Mouse (Mus musculus): ENCODE results near the gene Vldlr. TPM values are rescaled to one million over a fixed set of nuclear protein-coding genes. Genes with fewer than 3 reads are reported as not detected.

The Vldlr gene
- 8.5 and 9.5 TPM in 2 replicates for polyA plus RNA-seq (2015; fragmentation: Nextera tagmentation; extraction: Ambion mirVana)

- no peak for ATAC-seq (ENCODE audit: low FRiP score, low read depth)
- H3K27ac ChIP-seq: no peak within 1 kb of the TSS
- H3K36me3 ChIP-seq: no peaks in the 10 kb centered on the region
- peak within 1 kb of the TSS; percentile 66 for H3K4me3 ChIP-seq
- H3K27me3 ChIP-seq: peaks cover 35% of the 10 kb centered on the region
- 3% methylated on average over 11 of the region's 11 CpGs for WGBS
- peaks cover 20% of the 10 kb centered on the region for H3K4me1 ChIP-seq
- peak within 1 kb of the TSS; percentile 96 for H3K4me2 ChIP-seq (replicated peaks)
- H3K9ac ChIP-seq: peak within 1 kb of the TSS; percentile 75
- H3K9me3 ChIP-seq: no peaks in the 10 kb centered on the region
Measured at GRCm38 (mm10) chr19:27216318-27216717, at the start of gene Vldlr. Gene Vldlr, plus strand, starts transcription at chr19:27216484.

DNA sequence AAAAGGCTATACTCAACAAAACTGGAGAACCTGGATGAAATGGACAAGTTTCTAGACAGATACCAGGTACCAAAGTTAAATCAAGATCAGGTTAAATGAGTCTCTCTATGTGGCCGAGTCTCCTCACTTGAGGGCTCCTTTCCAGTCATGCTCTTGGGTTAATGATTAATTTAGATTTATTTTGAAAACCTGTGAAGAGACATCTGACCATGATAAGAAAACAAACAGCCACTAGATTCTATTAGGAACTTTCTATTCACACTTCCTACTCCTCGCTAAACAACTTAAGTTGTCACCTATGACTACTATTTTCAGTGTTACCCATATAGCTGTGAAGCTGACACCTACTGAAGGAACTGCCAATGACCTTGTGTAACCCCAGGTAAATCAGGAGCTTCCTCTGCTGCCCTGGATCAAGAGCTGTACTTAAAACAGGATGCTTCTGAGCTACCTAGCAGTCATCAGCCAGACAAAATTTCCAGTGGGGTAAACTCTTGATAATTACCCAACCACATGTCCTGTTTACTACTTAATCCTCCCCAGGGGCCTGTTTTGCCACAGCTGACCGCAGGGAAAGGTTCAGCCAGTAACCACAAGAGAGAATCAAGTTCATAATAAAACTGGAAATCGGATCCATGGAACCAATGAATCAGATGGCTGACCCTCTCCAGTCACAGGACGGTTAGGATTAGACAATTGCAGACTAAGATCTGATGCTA lies 48.5 kb upstream of the Vldlr start:
- Histone ChIP-seq H3K9me3 (no peaks in the 10 kb centered on the region), H3K4me2 (replicated peaks) (no peak overlapping the region), H3K4me1 (peaks cover 3% of the 10 kb centered on the region), H3K27me3 (no peaks in the 10 kb centered on the region), H3K27ac (no peak overlapping the region), H3K4me3 (no peak overlapping the region), H3K9ac (no peak overlapping the region), H3K36me3 (no peaks in the 10 kb centered on the region)
- ATAC-seq (ENCODE audit: low FRiP score, low read depth): no peak
- WGBS: 51% methylated on average over 5 of the region's 5 CpGs

DNA sequence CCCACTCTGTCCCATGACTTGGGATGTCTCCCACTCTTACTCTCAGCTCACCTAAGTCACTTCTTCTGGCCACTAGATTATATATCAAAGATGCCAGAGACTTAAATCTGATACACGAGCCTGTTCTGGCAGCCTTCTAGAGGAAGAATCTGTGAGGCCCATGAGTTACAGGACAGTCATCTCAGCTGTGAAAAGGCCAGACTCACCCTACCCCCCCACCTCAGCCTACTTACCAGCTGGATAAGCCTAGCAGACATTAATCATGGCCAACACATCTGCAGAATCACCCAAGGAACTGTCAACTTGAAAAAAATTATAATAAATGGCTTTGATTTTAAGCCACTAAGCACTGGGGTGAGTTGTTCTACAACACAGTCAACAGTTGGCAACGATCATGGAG lies 42.4 kb upstream of the Vldlr start:
- H3K4me2 ChIP-seq (replicated peaks): no peak overlapping the region
- H3K27me3 ChIP-seq: no peaks in the 10 kb centered on the region
- H3K9ac ChIP-seq: no peak overlapping the region
- ATAC-seq (ENCODE audit: low FRiP score, low read depth): no peak
- H3K27ac ChIP-seq: no peak overlapping the region
- no peaks in the 10 kb centered on the region for H3K36me3 ChIP-seq
- no peak overlapping the region for H3K4me3 ChIP-seq
- H3K9me3 ChIP-seq: no peaks in the 10 kb centered on the region
- no peaks in the 10 kb centered on the region for H3K4me1 ChIP-seq
- WGBS: 81% methylated on average over 2 of the region's 2 CpGs

GRCm38 (mm10) chr19:27175617-27176016 lies 40.7 kb upstream of the Vldlr start:
- H3K4me3 ChIP-seq: no peak overlapping the region
- WGBS: 77% methylated on average over 1 of the region's 1 CpGs
- no peaks in the 10 kb centered on the region for H3K9me3 ChIP-seq
- 0 out of 2 replicates have a peak, but pooled peaks cover 3% of the 10 kb centered on the region for H3K4me1 ChIP-seq
- no peaks in the 10 kb centered on the region for H3K27me3 ChIP-seq
- no peaks in the 10 kb centered on the region for H3K36me3 ChIP-seq
- no peak for ATAC-seq (ENCODE audit: low FRiP score, low read depth)
- H3K9ac ChIP-seq: no peak overlapping the region
- H3K27ac ChIP-seq: no peak overlapping the region
- no peak overlapping the region for H3K4me2 ChIP-seq (replicated peaks)

- no peak overlapping the region for H3K4me2 ChIP-seq (replicated peaks)
- H3K4me3 ChIP-seq: no peak overlapping the region
- WGBS: 76% methylated on average over 4 of the region's 4 CpGs
- no peak overlapping the region for H3K9ac ChIP-seq
- ATAC-seq (ENCODE audit: low FRiP score, low read depth): no peak
- no peak overlapping the region for H3K27ac ChIP-seq
- no peaks in the 10 kb centered on the region for H3K27me3 ChIP-seq
- H3K4me1 ChIP-seq: 0 out of 2 replicates have a peak, but pooled peaks cover 8% of the 10 kb centered on the region
- no peaks in the 10 kb centered on the region for H3K36me3 ChIP-seq
- no peaks in the 10 kb centered on the region for H3K9me3 ChIP-seq
Measured at GRCm38 (mm10) chr19:27176558-27176957, 39.7 kb upstream of the Vldlr start.

GRCm38 (mm10) chr19:27178195-27178807 lies 38.0 kb upstream of the Vldlr start:
- no peak overlapping the region for H3K9ac ChIP-seq
- ATAC-seq (ENCODE audit: low FRiP score, low read depth): no peak
- H3K27ac ChIP-seq: no peak overlapping the region
- no peaks in the 10 kb centered on the region for H3K27me3 ChIP-seq
- no peak overlapping the region for H3K4me3 ChIP-seq
- H3K4me2 ChIP-seq (replicated peaks): no peak overlapping the region
- H3K9me3 ChIP-seq: no peaks in the 10 kb centered on the region
- no peaks in the 10 kb centered on the region for H3K36me3 ChIP-seq
- 84% methylated on average over 5 of the region's 5 CpGs for WGBS
- H3K4me1 ChIP-seq: 0 out of 2 replicates have a peak, but pooled peaks cover 8% of the 10 kb centered on the region

GRCm38 (mm10) chr19:27180351-27181122 lies 35.7 kb upstream of the Vldlr start:
- Histone ChIP-seq H3K27me3 (no peaks in the 10 kb centered on the region), H3K9ac (no peak overlapping the region), H3K27ac (no peak overlapping the region), H3K4me1 (0 out of 2 replicates have a peak, but pooled peaks cover 8% of the 10 kb centered on the region), H3K4me2 (replicated peaks) (no peak overlapping the region), H3K9me3 (no peaks in the 10 kb centered on the region), H3K36me3 (no peaks in the 10 kb centered on the region), H3K4me3 (no peak overlapping the region)
- WGBS: 67% methylated on average over 18 of the region's 18 CpGs
- no peak for ATAC-seq (ENCODE audit: low FRiP score, low read depth)

DNA sequence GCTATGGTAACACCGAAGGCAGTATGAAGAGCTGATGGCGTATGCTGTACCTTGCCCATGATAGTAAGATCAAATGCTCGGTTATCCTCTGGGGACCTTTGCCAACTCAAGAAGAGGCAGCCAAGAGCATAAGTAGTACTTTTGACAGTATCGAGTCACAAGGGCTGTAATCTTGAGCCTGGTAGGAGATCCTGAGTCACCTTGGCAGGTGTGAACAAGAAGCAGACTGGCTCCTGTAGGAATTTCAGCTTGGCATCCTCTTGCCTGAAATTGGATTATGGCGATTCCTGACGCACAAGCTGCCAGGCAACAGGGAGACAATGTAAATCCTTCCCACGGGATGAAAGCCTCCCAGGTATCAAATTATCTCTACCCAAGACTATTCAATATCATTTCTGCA lies 32.8 kb upstream of the Vldlr start:
- Histone ChIP-seq H3K4me2 (replicated peaks) (no peak overlapping the region), H3K9ac (no peak overlapping the region), H3K9me3 (no peaks in the 10 kb centered on the region), H3K4me1 (0 out of 2 replicates have a peak, but pooled peaks cover 8% of the 10 kb centered on the region), H3K27me3 (no peaks in the 10 kb centered on the region), H3K4me3 (no peak overlapping the region), H3K36me3 (no peaks in the 10 kb centered on the region), H3K27ac (no peak overlapping the region)
- WGBS: 88% methylated on average over 7 of the region's 7 CpGs
- no peak for ATAC-seq (ENCODE audit: low FRiP score, low read depth)

- no peak for ATAC-seq (ENCODE audit: low FRiP score, low read depth)
- H3K9me3 ChIP-seq: no peaks in the 10 kb centered on the region
- no peak overlapping the region for H3K9ac ChIP-seq
- no peaks in the 10 kb centered on the region for H3K27me3 ChIP-seq
- H3K4me1 ChIP-seq: 0 out of 2 replicates have a peak, but pooled peaks cover 4% of the 10 kb centered on the region
- no peak overlapping the region for H3K4me2 ChIP-seq (replicated peaks)
- H3K36me3 ChIP-seq: no peaks in the 10 kb centered on the region
- 60% methylated on average over 9 of the region's 9 CpGs for WGBS
- no peak overlapping the region for H3K27ac ChIP-seq
- H3K4me3 ChIP-seq: no peak overlapping the region
Measured at GRCm38 (mm10) chr19:27203711-27204238, 12.5 kb upstream of the Vldlr start.

GRCm38 (mm10) chr19:27210991-27211390 lies 5.3 kb upstream of the Vldlr start:
- WGBS: 68% methylated on average over 2 of the region's 2 CpGs
- Histone ChIP-seq H3K4me2 (replicated peaks) (no peak overlapping the region), H3K4me3 (no peak overlapping the region), H3K9ac (no peak overlapping the region), H3K27me3 (peaks cover 21% of the 10 kb centered on the region), H3K27ac (no peak overlapping the region), H3K36me3 (no peaks in the 10 kb centered on the region), H3K9me3 (no peaks in the 10 kb centered on the region), H3K4me1 (no peaks in the 10 kb centered on the region)
- no peak for ATAC-seq (ENCODE audit: low FRiP score, low read depth)

- Histone ChIP-seq H3K4me2 (replicated peaks) (no peak overlapping the region), H3K9me3 (no peaks in the 10 kb centered on the region)
- WGBS: 69% methylated on average over 4 of the region's 4 CpGs
Measured at GRCm38 (mm10) chr19:27215596-27215995, 688 bp upstream of the Vldlr start.

More at GRCm38 (mm10) chr19:27215596-27215995, 688 bp upstream of the Vldlr start:
- Histone ChIP-seq H3K9ac (no peak overlapping the region), H3K27ac (no peak overlapping the region), H3K27me3 (peaks cover 35% of the 10 kb centered on the region), H3K4me1 (peaks cover 20% of the 10 kb centered on the region), H3K36me3 (no peaks in the 10 kb centered on the region), H3K4me3 (no peak overlapping the region)
- ATAC-seq (ENCODE audit: low FRiP score, low read depth): no peak
